21 mouse cellular contexts compared by ENCODE assay signal in genomic region chr10:84581191-84581590, GRCm38 (mm10). TPM values are rescaled to one million over a fixed set of nuclear protein-coding genes. Genes with fewer than 3 reads are reported as not detected.
DNase-seq lines count a peak whose midpoint lies in the region; ATAC-seq and TF ChIP-seq lines count a peak whose summit lies in the region.
"Had no signal": no experiment of that assay in that cellular context is flagged by ENCODE, and none has a peak within 500 bp of the region (broad histone marks: within the 10 kb centered on the region; RNA-seq: fewer than 3 reads in every experiment).

No protein-coding gene starts in this region.

- H3K4me2 ChIP-seq in midbrain, embryonic 11.5 days = no peak overlapping the region
- H3K4me2 ChIP-seq: hindbrain, embryonic 15.5 days; midbrain, embryonic 12.5 days; neural tube, embryonic 13.5 days had no signal

- no peak for TF ChIP-seq CTCF in kidney, adult 2 months (conservative IDR thresholded peaks at IDR 0.05; ENCODE audit: insufficient read depth, insufficient read length, low read depth, low read length)

- H3K9ac ChIP-seq in midbrain, embryonic 11.5 days (ENCODE audit: low read length) = no peak overlapping the region
- H3K9ac ChIP-seq: forebrain, postnatal 0 days; hindbrain, embryonic 15.5 days; liver, embryonic 14.5 days; midbrain, embryonic 12.5 days; neural tube, embryonic 13.5 days had no signal

- DNase-seq in adrenal gland, postnatal 10 days = peak; percentile 21
- DNase-seq in adrenal gland, adult 8-10 months = no peak
- DNase-seq in kidney, adult 2 months = peak; percentile 19
- no peak for DNase-seq in kidney, adult 18-20 months
- peak; percentile 58 for DNase-seq in heart, adult 8-10 months (ENCODE audit: low spot score)
- peak; percentile 20 to 53 for DNase-seq in heart, postnatal 36 days
- no peak for DNase-seq in midbrain, embryonic 11.5 days (ENCODE audit: low spot score, missing footprints)
- DNase-seq: cerebellum, adult 11 months; cerebellum, postnatal 36 days; forebrain, postnatal 0 days; kidney, postnatal 14 days; right cerebral cortex, postnatal 4 days; thymus, postnatal 36 days had no signal

- ATAC-seq in midbrain, embryonic 11.5 days (ENCODE audit: low FRiP score) = no peak
- ATAC-seq in inflammation-experienced regulatory T-cells, adult 6 months = no peak
- ATAC-seq: intestine, postnatal 0 days had no signal

- H3K9me3 ChIP-seq in midbrain, embryonic 11.5 days (ENCODE audit: control insufficient read depth, low read length) = no peaks in the 10 kb centered on the region
- H3K9me3 ChIP-seq: embryonic facial prominence, embryonic 10.5 days; hindbrain, embryonic 15.5 days; midbrain, embryonic 12.5 days; neural tube, embryonic 13.5 days had no signal

- H3K27ac ChIP-seq in kidney, adult 2 months (ENCODE audit: insufficient read depth, low read depth, low read length) = no peak overlapping the region
- no peak overlapping the region for H3K27ac ChIP-seq in midbrain, embryonic 11.5 days (ENCODE audit: low read depth, low read length)
- H3K27ac ChIP-seq: embryonic facial prominence, embryonic 10.5 days; hindbrain, embryonic 15.5 days; liver, embryonic 14.5 days; macrophage; midbrain, embryonic 12.5 days had no signal

- intact Hi-C loops in heart, postnatal 36 days (cut with DNase I) = no loop called here

- no peaks in the 10 kb centered on the region for H3K36me3 ChIP-seq in kidney, adult 2 months (ENCODE audit: control insufficient read depth, insufficient read depth, low read length)
- no peaks in the 10 kb centered on the region for H3K36me3 ChIP-seq in midbrain, embryonic 11.5 days (ENCODE audit: control insufficient read depth, insufficient read depth, low read length)
- H3K36me3 ChIP-seq: embryonic facial prominence, embryonic 10.5 days; hindbrain, embryonic 15.5 days; midbrain, embryonic 12.5 days; neural tube, embryonic 13.5 days had no signal

- no peak for TF ChIP-seq POLR2A in kidney, adult 2 months (IDR thresholded peaks at IDR 0.05; ENCODE audit: low read depth, low read length)

- no peak overlapping the region for H3K4me3 ChIP-seq in kidney, adult 2 months (ENCODE audit: insufficient read depth, low read depth, low read length)
- H3K4me3 ChIP-seq in midbrain, embryonic 11.5 days (ENCODE audit: low read depth, low read length) = no peak overlapping the region
- H3K4me3 ChIP-seq: embryonic facial prominence, embryonic 10.5 days; hindbrain, embryonic 15.5 days; midbrain, embryonic 12.5 days; neural tube, embryonic 13.5 days had no signal

- no peaks in the 10 kb centered on the region for H3K27me3 ChIP-seq in kidney, adult 2 months (replicated peaks; ENCODE audit: control insufficient read depth, insufficient read depth, low read length)
- H3K27me3 ChIP-seq in midbrain, embryonic 11.5 days (ENCODE audit: control insufficient read depth, insufficient read depth, low read length) = no peaks in the 10 kb centered on the region
- H3K27me3 ChIP-seq: hindbrain, embryonic 15.5 days; neural tube, embryonic 13.5 days had no signal

- H3K4me1 ChIP-seq in kidney, adult 2 months (ENCODE audit: control insufficient read depth, insufficient read depth, low read length) = peaks cover 4% of the 10 kb centered on the region; the same call in 1 of the 2 replicates
- H3K4me1 ChIP-seq in midbrain, embryonic 11.5 days (ENCODE audit: control insufficient read depth, insufficient read depth, low read length) = peaks cover 6% of the 10 kb centered on the region

- WGBS in kidney, adult 2 months = 54% methylated on average over 8 of the region's 8 CpGs
- WGBS in midbrain, embryonic 11.5 days = 83% methylated on average over 8 of the region's 8 CpGs

RNA-seq across cellular contexts. Expression of gene Tcp11l2, which starts 4.8 kb away (rescaled TPM):
- total RNA-seq in adrenal gland, postnatal 10 days (2021) = 10 to 100 TPM; 47.4 to 47.9 TPM
- 10 to 100 TPM; 45.8 to 51.1 (median 48.8) TPM for total RNA-seq in adrenal gland, adult 8-10 months (2022)
- 24.0 and 32.3 TPM in 2 replicates for polyA plus RNA-seq in kidney, adult 2 months (2012; rRNA removed)
- total RNA-seq in heart, adult 8-10 months (2022) = 100 to 1,000 TPM in 3 of 4 experiments, 10 to 100 TPM in 1; 89.2 to 200 (median 123) TPM
- 100 to 1,000 TPM; 131 to 192 TPM for total RNA-seq in heart, postnatal 36 days (2021)
- polyA plus RNA-seq in midbrain, embryonic 11.5 days (2014; fragmentation: Nextera tagmentation; extraction: Ambion mirVana) = 9.4 and 10.7 TPM in 2 replicates
- 100 to 1,000 TPM; 111 to 212 (median 193) TPM for polyA plus RNA-seq in inflammation-experienced regulatory T-cells, adult 6 months (2017; shearing (Covaris generic))

RNA-seq across cellular contexts. Expression of gene Polr3b, which starts 40.9 kb away (rescaled TPM):
- total RNA-seq in adrenal gland, postnatal 10 days (2021) = 10 to 100 TPM; 22.4 to 26.8 TPM
- total RNA-seq in adrenal gland, adult 8-10 months (2022) = 10 to 100 TPM; 27.4 to 32.3 (median 31.2) TPM
- polyA plus RNA-seq in kidney, adult 2 months (2012; rRNA removed) = 3.7 and 5.1 TPM in 2 replicates
- total RNA-seq in heart, adult 8-10 months (2022) = 10 to 100 TPM; 10.7 to 11.6 (median 11.0) TPM
- 10 to 100 TPM; 13.1 to 13.9 TPM for total RNA-seq in heart, postnatal 36 days (2021)
- polyA plus RNA-seq in midbrain, embryonic 11.5 days (2014; fragmentation: Nextera tagmentation; extraction: Ambion mirVana) = 16.0 and 18.0 TPM in 2 replicates
- polyA plus RNA-seq in inflammation-experienced regulatory T-cells, adult 6 months (2017; shearing (Covaris generic)) = 10 to 100 TPM; 14.2 to 16.8 (median 15.2) TPM

RNA-seq across cellular contexts. Expression of gene Ckap4, which starts 47.3 kb away (rescaled TPM):
- total RNA-seq in adrenal gland, postnatal 10 days (2021) = 10 to 100 TPM; 62.1 to 65.7 TPM
- total RNA-seq in adrenal gland, adult 8-10 months (2022) = 10 to 100 TPM; 27.5 to 33.1 (median 29.3) TPM
- 6.5 and 7.8 TPM in 2 replicates for polyA plus RNA-seq in kidney, adult 2 months (2012; rRNA removed)
- 10 to 100 TPM; 18.2 to 26.3 (median 22.8) TPM for total RNA-seq in heart, adult 8-10 months (2022)
- 10 to 100 TPM; 28.4 to 32.0 TPM for total RNA-seq in heart, postnatal 36 days (2021)
- 83.6 and 89.2 TPM in 2 replicates for polyA plus RNA-seq in midbrain, embryonic 11.5 days (2014; fragmentation: Nextera tagmentation; extraction: Ambion mirVana)
- under 1 TPM in 2 of 3 experiments, not detected in 1; 0.26 to 0.36 TPM for polyA plus RNA-seq in inflammation-experienced regulatory T-cells, adult 6 months (2017; shearing (Covaris generic))

Comparison
In these comparisons a context has a peak if more than half of its experiments do, and no peak if none do; other contexts are left out.
1. DNase-seq: peak in adrenal gland, postnatal 10 days (single experiment), kidney, adult 2 months (single experiment), heart, adult 8-10 months (single experiment) and heart, postnatal 36 days (2 of 2); none in adrenal gland, adult 8-10 months (single experiment), kidney, adult 18-20 months (single experiment) and midbrain, embryonic 11.5 days (single experiment).